25 mouse cellular contexts compared by ENCODE assay signal in the genomic region with DNA sequence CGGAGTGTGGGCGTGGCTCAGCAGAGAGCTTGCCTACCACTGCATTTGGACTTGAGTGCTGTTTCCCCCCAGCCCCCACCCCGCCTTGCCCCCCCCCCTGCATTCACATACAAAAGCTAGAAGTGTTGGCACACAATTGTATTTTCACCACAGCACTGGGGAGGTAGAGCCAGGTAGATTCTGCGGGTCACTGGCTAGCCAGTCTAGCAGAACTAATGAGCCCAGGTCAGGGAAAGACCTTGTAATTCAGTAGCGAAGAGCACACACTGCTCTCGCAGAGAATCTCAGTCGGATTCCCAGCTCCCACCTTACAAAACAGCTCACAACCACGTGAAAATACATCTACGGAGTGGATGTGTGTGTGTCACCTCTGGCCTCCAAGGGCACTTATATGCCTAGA. TPM values are rescaled to one million over a fixed set of nuclear protein-coding genes. Genes with fewer than 3 reads are reported as not detected.
A peak's percentile ranks its signal among the peaks of the same experiment; 100 is the strongest.
DNase-seq lines count a peak whose midpoint lies in the region; ATAC-seq lines count a peak whose summit lies in the region.
"Had no signal": no experiment of that assay in that cellular context is flagged by ENCODE, and none has a peak within 500 bp of the region (broad histone marks: within the 10 kb centered on the region; RNA-seq: fewer than 3 reads in every experiment).

No protein-coding gene starts in this region.

- no peak overlapping the region for H3K9ac ChIP-seq in kidney, embryonic 14.5 days (ENCODE audit: low read depth, low read length)
- H3K9ac ChIP-seq: embryonic facial prominence, embryonic 12.5 days; embryonic facial prominence, embryonic 15.5 days; forebrain, postnatal 0 days; heart, embryonic 12.5 days; heart, embryonic 15.5 days; hindbrain, embryonic 14.5 days had no signal

- no peak overlapping the region for H3K4me2 ChIP-seq in kidney, embryonic 14.5 days (replicated peaks; ENCODE audit: low read depth, low read length)
- H3K4me2 ChIP-seq: embryonic facial prominence, embryonic 12.5 days; embryonic facial prominence, embryonic 15.5 days; heart, embryonic 12.5 days; heart, embryonic 15.5 days; hindbrain, embryonic 14.5 days had no signal

- no peak overlapping the region for H3K4me3 ChIP-seq in kidney, embryonic 14.5 days (ENCODE audit: low read length)
- H3K4me3 ChIP-seq: embryonic facial prominence, embryonic 12.5 days; embryonic facial prominence, embryonic 15.5 days; gastrocnemius, adult 2 months; heart, embryonic 12.5 days; heart, embryonic 15.5 days had no signal

- WGBS in kidney, embryonic 14.5 days: 33% methylated on average over 9 of the region's 9 CpGs

- no peak for ATAC-seq in kidney, embryonic 14.5 days (ENCODE audit: low FRiP score, low TSS enrichment)
- ATAC-seq: activated CD4-positive, CD25-positive, alpha-beta regulatory T cell, adult 4 months; forebrain, embryonic 14.5 days; forebrain, postnatal 0 days; hindbrain, postnatal 0 days had no signal

- 0 out of 2 replicates have a peak, but pooled peaks cover 3% of the 10 kb centered on the region for H3K4me1 ChIP-seq in kidney, embryonic 14.5 days (ENCODE audit: control insufficient read depth, insufficient read depth, low read length)

- H3K27ac ChIP-seq in kidney, embryonic 14.5 days (ENCODE audit: low read depth, low read length): no peak overlapping the region
- H3K27ac ChIP-seq: embryonic facial prominence, embryonic 12.5 days; embryonic facial prominence, embryonic 15.5 days; gastrocnemius, adult 2 months; heart, embryonic 15.5 days; hindbrain, embryonic 14.5 days; hindbrain, postnatal 0 days had no signal

- H3K36me3 ChIP-seq in kidney, embryonic 14.5 days (ENCODE audit: control insufficient read depth, insufficient read depth, low read length): no peaks in the 10 kb centered on the region
- H3K36me3 ChIP-seq: embryonic facial prominence, embryonic 12.5 days; embryonic facial prominence, embryonic 15.5 days; heart, embryonic 12.5 days; heart, embryonic 15.5 days had no signal

- peak; percentile 30 for DNase-seq in kidney, adult 18-20 months
- no peak for DNase-seq in kidney, postnatal 4 days
- DNase-seq in kidney, adult 9 months: peak; percentile 62
- peak; percentile 42 to 54 for DNase-seq in kidney, postnatal 25 days
- no peak for DNase-seq in cerebellum, postnatal 36 days
- DNase-seq: adrenal gland, adult 8-10 months; adrenal gland, postnatal 25 days; cerebellum, adult 18-20 months; cerebellum, adult 9-10 months; cerebellum, postnatal 14 days; forebrain, postnatal 0 days; gastrocnemius, adult 2 months; gastrocnemius, postnatal 14 days; heart, adult 18-20 months; heart, postnatal 10 days; heart, postnatal 36 days had no signal

- no peaks in the 10 kb centered on the region for H3K9me3 ChIP-seq in kidney, embryonic 14.5 days (ENCODE audit: control insufficient read depth, low read length)
- H3K9me3 ChIP-seq: embryonic facial prominence, embryonic 12.5 days; embryonic facial prominence, embryonic 15.5 days; heart, embryonic 12.5 days; heart, embryonic 15.5 days had no signal

- peaks cover 21% of the 10 kb centered on the region for H3K27me3 ChIP-seq in kidney, embryonic 14.5 days (ENCODE audit: control insufficient read depth, insufficient read depth, low read length)

RNA-seq across cellular contexts. Expression of gene Marc1, which starts 35.8 kb away (rescaled TPM):
- polyA plus RNA-seq in kidney, embryonic 14.5 days (2014; fragmentation: Nextera tagmentation; extraction: Ambion mirVana): 0.28 and 0.41 TPM in 2 replicates
- polyA plus RNA-seq: activated CD4-positive, CD25-positive, alpha-beta regulatory T cell, adult 4 months; embryonic facial prominence, embryonic 12.5 days; forebrain, embryonic 14.5 days; heart, embryonic 15.5 days had no signal

RNA-seq across cellular contexts. Expression of gene Hlx, which starts 42.9 kb away (rescaled TPM):
- polyA plus RNA-seq in kidney, embryonic 14.5 days (2014; fragmentation: Nextera tagmentation; extraction: Ambion mirVana): 6.9 and 8.0 TPM in 2 replicates
- polyA plus RNA-seq: activated CD4-positive, CD25-positive, alpha-beta regulatory T cell, adult 4 months had no signal

Comparison
In these comparisons a context has a peak if more than half of its experiments do, and no peak if none do; other contexts are left out.
1. DNase-seq: peak in kidney, adult 18-20 months (single experiment), kidney, adult 9 months (single experiment) and kidney, postnatal 25 days (2 of 2); none in kidney, postnatal 4 days (0 of 2) and cerebellum, postnatal 36 days (0 of 2).